Mouse (Mus musculus): ENCODE results near the gene Nosip. TPM values are rescaled to one million over a fixed set of nuclear protein-coding genes. Genes with fewer than 3 reads are reported as not detected.

Gene Nosip
- polyA plus RNA-seq, 1 experiment, result 165 TPM

- 97% methylated on average over 4 of the region's 4 CpGs for WGBS
- DNase-seq, result no peak
- H3K27ac ChIP-seq (ENCODE audit: control insufficient read depth, insufficient read depth, low read length), result no peak overlapping the region
- H3K4me1 ChIP-seq (replicated peaks; ENCODE audit: control insufficient read depth, insufficient read depth, low read length), result 0 out of 2 replicates have a peak, but pooled peaks cover 4% of the 10 kb centered on the region
- no peaks in the 10 kb centered on the region for H3K27me3 ChIP-seq (ENCODE audit: control insufficient read depth, insufficient read depth, low read length)
- peaks cover 15% of the 10 kb centered on the region for H3K36me3 ChIP-seq (ENCODE audit: control insufficient read depth, insufficient read depth, low read length)
- TF ChIP-seq CTCF (IDR thresholded peaks at IDR 0.05; ENCODE audit: borderline replicate concordance, control insufficient read depth, extremely low read depth, insufficient read depth, low read length, poor library complexity) (no peak), POLR2A (IDR thresholded peaks at IDR 0.05; ENCODE audit: control insufficient read depth, extremely low read depth, insufficient read depth, low read length, poor library complexity) (no peak)
- no peak overlapping the region for H3K4me3 ChIP-seq (ENCODE audit: control insufficient read depth, insufficient read depth, low read length)
These were observed 13.2 kb downstream of the Nosip start for GRCm38 (mm10) chr7:45075405-45075804.

GRCm38 (mm10) chr7:45076501-45076900, 14.3 kb downstream of the Nosip start:
- no peak for TF ChIP-seq CTCF (IDR thresholded peaks at IDR 0.05; ENCODE audit: borderline replicate concordance, control insufficient read depth, extremely low read depth, insufficient read depth, low read length, poor library complexity)
- TF ChIP-seq POLR2A (IDR thresholded peaks at IDR 0.05; ENCODE audit: control insufficient read depth, extremely low read depth, insufficient read depth, low read length, poor library complexity), result no peak
- peaks cover 7% of the 10 kb centered on the region; the same call in 1 of the 2 replicates for H3K4me1 ChIP-seq (replicated peaks; ENCODE audit: control insufficient read depth, insufficient read depth, low read length)
- H3K4me3 ChIP-seq (ENCODE audit: control insufficient read depth, insufficient read depth, low read length), result no peak overlapping the region
- peaks cover 15% of the 10 kb centered on the region for H3K36me3 ChIP-seq (ENCODE audit: control insufficient read depth, insufficient read depth, low read length)
- WGBS, result 97% methylated on average over 30 of the region's 30 CpGs
- H3K27me3 ChIP-seq (ENCODE audit: control insufficient read depth, insufficient read depth, low read length), result no peaks in the 10 kb centered on the region
- DNase-seq, result no peak
- H3K27ac ChIP-seq (ENCODE audit: control insufficient read depth, insufficient read depth, low read length), result no peak overlapping the region

- Histone ChIP-seq H3K27ac (ENCODE audit: control insufficient read depth, insufficient read depth, low read length) (no peak overlapping the region), H3K36me3 (ENCODE audit: control insufficient read depth, insufficient read depth, low read length) (peaks cover 15% of the 10 kb centered on the region), H3K27me3 (ENCODE audit: control insufficient read depth, insufficient read depth, low read length) (no peaks in the 10 kb centered on the region), H3K4me3 (ENCODE audit: control insufficient read depth, insufficient read depth, low read length) (no peak overlapping the region), H3K4me1 (replicated peaks; ENCODE audit: control insufficient read depth, insufficient read depth, low read length) (peaks cover 13% of the 10 kb centered on the region)
- 97% methylated on average over 14 of the region's 14 CpGs for WGBS
- DNase-seq, result no peak
- no peak for TF ChIP-seq POLR2A (IDR thresholded peaks at IDR 0.05; ENCODE audit: control insufficient read depth, extremely low read depth, insufficient read depth, low read length, poor library complexity)
- TF ChIP-seq CTCF (IDR thresholded peaks at IDR 0.05; ENCODE audit: borderline replicate concordance, control insufficient read depth, extremely low read depth, insufficient read depth, low read length, poor library complexity), result no peak
These were observed 15.1 kb downstream of the Nosip start for GRCm38 (mm10) chr7:45077322-45077721.

- no peak for DNase-seq
- peaks cover 18% of the 10 kb centered on the region for H3K4me1 ChIP-seq (replicated peaks; ENCODE audit: control insufficient read depth, insufficient read depth, low read length)
- WGBS, result 94% methylated on average over 2 of the region's 2 CpGs
- TF ChIP-seq CTCF (IDR thresholded peaks at IDR 0.05; ENCODE audit: borderline replicate concordance, control insufficient read depth, extremely low read depth, insufficient read depth, low read length, poor library complexity), result no peak
- no peak for TF ChIP-seq POLR2A (IDR thresholded peaks at IDR 0.05; ENCODE audit: control insufficient read depth, extremely low read depth, insufficient read depth, low read length, poor library complexity)
- no peak overlapping the region for H3K27ac ChIP-seq (ENCODE audit: control insufficient read depth, insufficient read depth, low read length)
- H3K4me3 ChIP-seq (ENCODE audit: control insufficient read depth, insufficient read depth, low read length), result no peak overlapping the region
- peaks cover 15% of the 10 kb centered on the region for H3K36me3 ChIP-seq (ENCODE audit: control insufficient read depth, insufficient read depth, low read length)
- H3K27me3 ChIP-seq (ENCODE audit: control insufficient read depth, insufficient read depth, low read length), result no peaks in the 10 kb centered on the region
These were observed 15.6 kb downstream of the Nosip start for GRCm38 (mm10) chr7:45077829-45078228.

- no peak overlapping the region for H3K27ac ChIP-seq (ENCODE audit: control insufficient read depth, insufficient read depth, low read length)
- H3K4me3 ChIP-seq (ENCODE audit: control insufficient read depth, insufficient read depth, low read length), result no peak overlapping the region
- H3K27me3 ChIP-seq (ENCODE audit: control insufficient read depth, insufficient read depth, low read length), result no peaks in the 10 kb centered on the region
- peaks cover 25% of the 10 kb centered on the region for H3K4me1 ChIP-seq (replicated peaks; ENCODE audit: control insufficient read depth, insufficient read depth, low read length)
- DNase-seq, result peak; percentile 75
- peaks cover 15% of the 10 kb centered on the region for H3K36me3 ChIP-seq (ENCODE audit: control insufficient read depth, insufficient read depth, low read length)
- WGBS, result 51% methylated on average over 9 of the region's 9 CpGs
- TF ChIP-seq POLR2A (IDR thresholded peaks at IDR 0.05; ENCODE audit: control insufficient read depth, extremely low read depth, insufficient read depth, low read length, poor library complexity), result no peak
- TF ChIP-seq CTCF (IDR thresholded peaks at IDR 0.05; ENCODE audit: borderline replicate concordance, control insufficient read depth, extremely low read depth, insufficient read depth, low read length, poor library complexity), result peak; percentile 53; the same call in 1 of the 2 replicates
These were observed 16.3 kb downstream of the Nosip start for GRCm38 (mm10) chr7:45078513-45078912.

- 2% methylated on average over 10 of the region's 10 CpGs for WGBS
- DNase-seq, result peak; percentile 93
- no peaks in the 10 kb centered on the region for H3K27me3 ChIP-seq (ENCODE audit: control insufficient read depth, insufficient read depth, low read length)
- TF ChIP-seq POLR2A (IDR thresholded peaks at IDR 0.05; ENCODE audit: control insufficient read depth, extremely low read depth, insufficient read depth, low read length, poor library complexity) (no peak), CTCF (IDR thresholded peaks at IDR 0.05; ENCODE audit: borderline replicate concordance, control insufficient read depth, extremely low read depth, insufficient read depth, low read length, poor library complexity) (peak; percentile 94)
- H3K4me1 ChIP-seq (replicated peaks; ENCODE audit: control insufficient read depth, insufficient read depth, low read length), result peaks cover 27% of the 10 kb centered on the region
- H3K27ac ChIP-seq (ENCODE audit: control insufficient read depth, insufficient read depth, low read length), result no peak overlapping the region
- H3K4me3 ChIP-seq (ENCODE audit: control insufficient read depth, insufficient read depth, low read length), result no peak overlapping the region
- peaks cover 13% of the 10 kb centered on the region for H3K36me3 ChIP-seq (ENCODE audit: control insufficient read depth, insufficient read depth, low read length)
These were observed 17.6 kb downstream of the Nosip start for GRCm38 (mm10) chr7:45079856-45080255.

- 87% methylated on average over 5 of the region's 5 CpGs for WGBS
- Histone ChIP-seq H3K27ac (ENCODE audit: control insufficient read depth, insufficient read depth, low read length) (no peak overlapping the region), H3K36me3 (ENCODE audit: control insufficient read depth, insufficient read depth, low read length) (peaks cover 9% of the 10 kb centered on the region)
These were observed 18.8 kb downstream of the Nosip start for GRCm38 (mm10) chr7:45081016-45081415.

More at GRCm38 (mm10) chr7:45081016-45081415, 18.8 kb downstream of the Nosip start:
- no peak for DNase-seq
- peaks cover 27% of the 10 kb centered on the region for H3K4me1 ChIP-seq (replicated peaks; ENCODE audit: control insufficient read depth, insufficient read depth, low read length)
- H3K4me3 ChIP-seq (ENCODE audit: control insufficient read depth, insufficient read depth, low read length), result no peak overlapping the region
- TF ChIP-seq POLR2A (IDR thresholded peaks at IDR 0.05; ENCODE audit: control insufficient read depth, extremely low read depth, insufficient read depth, low read length, poor library complexity), result no peak
- no peak for TF ChIP-seq CTCF (IDR thresholded peaks at IDR 0.05; ENCODE audit: borderline replicate concordance, control insufficient read depth, extremely low read depth, insufficient read depth, low read length, poor library complexity)
- H3K27me3 ChIP-seq (ENCODE audit: control insufficient read depth, insufficient read depth, low read length), result no peaks in the 10 kb centered on the region
